Mouse (Mus musculus) liver, embryonic 14.5 days (tissue): ENCODE results near the gene Dact2.

Experiments
- CTCF ChIP-seq: IDR thresholded peaks from 2 replicates; pipeline ENCODE4 v1.5.1; 2016; ENCODE audit warnings: antibody characterized with exemption, low read depth, control low read depth
- EP300 ChIP-seq: IDR thresholded peaks from 2 replicates; pipeline ENCODE4 v1.6.1; 2016; ENCODE audit warnings: antibody characterized with exemption, low read depth

GRCm38 (mm10) chr17:14250401-14250800, 46.3 kb upstream of the Dact2 start:
- TF ChIP-seq CTCF = no peak
- no peak for TF ChIP-seq EP300
